Mouse (Mus musculus): ENCODE measurements around the gene Hydin.

- TF ChIP-seq GATA1 (IDR thresholded peaks at IDR 0.05; ENCODE audit: borderline replicate concordance, low read length) (no peak), FLI1 (IDR thresholded peaks at IDR 0.05; ENCODE audit: low read length) (no peak)
These were observed 49.6 kb upstream of the Hydin start for GRCm38 (mm10) chr8:110217198-110217597.
